Mouse (Mus musculus): ENCODE results near the gene Arid1a. TPM values are rescaled to one million over a fixed set of nuclear protein-coding genes. Genes with fewer than 3 reads are reported as not detected.

The Arid1a gene
- 95.3 and 252 TPM in 2 replicates for polyA plus RNA-seq (2012; ENCODE audit: low replicate concordance)

DNA sequence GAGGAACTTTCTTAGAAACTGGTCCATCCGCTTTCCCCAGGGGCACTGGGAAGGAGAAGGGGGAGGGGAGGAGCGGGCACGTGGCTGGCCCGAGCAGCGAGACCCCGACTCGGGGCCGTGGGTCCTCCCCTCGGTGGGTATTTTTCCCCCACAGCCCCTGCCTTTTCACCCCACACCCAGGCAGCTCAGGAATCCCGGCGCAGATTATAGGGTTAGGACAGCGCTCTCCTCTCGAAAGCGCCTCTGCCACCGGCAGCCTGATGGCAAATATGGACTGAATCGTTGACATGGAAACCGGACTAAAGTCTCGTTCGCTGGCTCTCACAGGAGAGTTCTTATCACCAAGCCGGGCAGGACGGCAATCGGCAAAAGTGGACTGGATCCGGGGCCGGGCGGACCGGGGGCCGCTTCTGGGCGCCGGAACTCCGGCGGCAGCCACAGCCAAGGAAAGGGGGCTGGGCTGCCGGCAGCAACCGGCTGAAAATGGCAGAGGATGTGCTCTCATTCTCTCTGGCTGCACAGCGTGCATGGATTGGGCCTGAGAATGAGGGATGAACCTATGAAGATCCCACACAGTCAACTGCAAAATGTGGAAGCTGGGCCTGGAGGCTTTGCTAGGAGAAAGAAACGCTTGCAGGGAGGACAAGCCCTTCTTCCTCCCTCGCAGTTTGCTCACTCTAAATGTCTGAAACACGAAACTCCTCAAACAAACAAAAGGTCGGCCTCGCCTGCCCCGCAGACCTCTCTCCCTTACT lies at the start of gene Arid1a:
Gene Arid1a, minus strand, starts transcription at position 256 of the 755 bp plus-strand sequence.

DNA sequence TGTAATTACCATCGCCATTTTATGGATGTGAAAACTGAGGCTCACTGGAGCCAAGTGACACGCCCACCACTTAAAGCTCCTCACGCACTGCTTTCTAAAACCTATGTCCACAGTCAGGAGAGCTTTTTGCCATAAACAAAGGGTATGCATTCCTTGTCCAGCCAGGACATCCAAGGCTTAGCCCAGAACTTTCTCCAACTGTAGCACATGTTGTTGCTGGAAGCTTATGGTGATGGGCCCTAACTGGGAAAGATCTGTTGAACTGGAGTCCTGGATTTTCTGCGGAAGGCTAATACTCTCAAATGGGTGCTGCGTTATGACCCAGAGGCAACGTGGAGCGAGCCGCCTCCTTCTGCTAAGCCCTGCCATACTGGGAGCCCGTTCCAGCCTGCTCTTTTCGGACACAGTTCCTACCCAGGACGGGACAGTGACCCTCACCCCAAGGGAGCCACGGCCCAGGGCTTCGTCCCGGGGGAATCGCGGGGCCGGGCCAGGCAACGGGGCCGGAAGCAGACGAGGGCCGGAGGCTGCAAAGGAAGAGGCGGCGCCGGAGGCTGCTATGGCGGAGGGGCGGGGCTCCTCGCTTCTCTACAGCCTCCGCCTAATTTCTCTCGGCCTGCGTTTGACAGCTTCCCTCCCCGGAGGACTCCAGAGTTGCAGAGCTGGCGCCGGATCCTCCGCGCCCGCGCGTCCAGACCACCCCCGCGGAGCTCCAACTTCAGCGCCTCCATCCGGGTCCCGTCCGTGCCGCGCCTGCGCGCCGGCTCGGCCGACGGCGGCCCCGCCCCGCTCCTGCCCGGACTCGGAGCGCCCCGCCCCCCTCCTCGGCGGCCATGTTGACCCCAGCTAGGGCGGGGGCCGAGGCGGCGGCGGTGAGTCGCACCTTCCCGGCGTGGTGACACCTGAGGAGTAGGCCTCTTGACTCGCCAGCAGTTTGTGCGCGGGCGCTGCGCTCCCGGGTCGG lies 84.4 kb downstream of the Arid1a start, which contains the start of gene Pigv:
Gene Pigv, minus strand, starts transcription at position 767 of the 964 bp plus-strand sequence.

DNA sequence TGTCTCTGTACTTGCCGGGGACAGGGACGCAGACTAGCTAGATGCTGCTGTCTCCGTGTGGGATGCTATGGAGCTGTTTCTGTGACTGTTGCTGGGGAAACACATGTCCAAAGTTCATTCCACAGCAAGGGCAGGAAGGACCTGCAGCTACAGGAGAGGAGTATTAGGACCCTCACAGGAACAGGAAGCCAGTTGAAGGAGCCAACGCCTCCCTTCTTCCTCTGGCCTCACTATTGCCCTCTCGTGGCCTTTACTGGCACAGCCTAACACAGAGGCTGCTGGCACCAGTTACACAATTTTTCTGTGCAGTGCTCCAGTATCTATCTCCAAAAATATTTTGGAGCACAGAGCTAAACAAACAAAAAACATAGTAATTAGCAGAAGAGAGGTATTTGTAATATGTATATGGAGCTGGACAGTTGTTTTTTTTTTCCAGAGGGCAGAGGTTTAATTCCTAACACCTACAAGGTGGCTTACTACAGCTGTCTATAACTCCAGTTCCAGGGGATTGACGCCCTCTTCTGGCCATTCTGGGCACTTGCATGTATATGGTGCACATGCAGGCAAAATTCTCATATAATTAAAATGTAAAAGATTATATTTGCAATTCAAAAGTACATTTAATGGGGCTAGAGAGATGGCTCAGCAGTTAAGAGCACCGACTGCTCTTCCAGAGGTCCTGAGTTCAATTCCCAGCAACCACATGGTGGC lies 106.4 kb downstream of the Arid1a start, which contains the start of gene Zdhhc18:
Gene Zdhhc18, minus strand, starts transcription at position 166 of the 711 bp plus-strand sequence.

Other genes starting within 250 kb of the Arid1a start
- 0.30 and 1.2 TPM in 2 replicates for gene Kdf1, start 237.8 kb downstream of the Arid1a start, polyA plus RNA-seq (2012; ENCODE audit: low replicate concordance)
- 165 and 264 TPM in 2 replicates for gene Nudc, start 210.8 kb downstream of the Arid1a start, polyA plus RNA-seq (2012; ENCODE audit: low replicate concordance)
- gene Nr0b2, start 203.4 kb downstream of the Arid1a start, polyA plus RNA-seq (2012; ENCODE audit: low replicate concordance), result 0.52 and 0.95 TPM in 2 replicates
- gene Gpatch3, start 182.0 kb downstream of the Arid1a start, polyA plus RNA-seq (2012; ENCODE audit: low replicate concordance), result 9.5 and 9.9 TPM in 2 replicates
- 41.9 and 70.4 TPM in 2 replicates for gene Gpn2, start 172.4 kb downstream of the Arid1a start, polyA plus RNA-seq (2012; ENCODE audit: low replicate concordance)
- 7.2 and 9.9 TPM in 2 replicates for gene Sfn, start 154.6 kb downstream of the Arid1a start, polyA plus RNA-seq (2012; ENCODE audit: low replicate concordance)
- 85.1 and 90.5 TPM in 2 replicates for gene Zdhhc18, start 106.6 kb downstream of the Arid1a start, polyA plus RNA-seq (2012; ENCODE audit: low replicate concordance)
- gene Pigv, start 84.1 kb downstream of the Arid1a start, polyA plus RNA-seq (2012; ENCODE audit: low replicate concordance), result 14.1 and 14.3 TPM in 2 replicates
- 45.3 and 63.8 TPM in 2 replicates for gene Rps6ka1, start 131.0 kb upstream of the Arid1a start, polyA plus RNA-seq (2012; ENCODE audit: low replicate concordance)
- 242 and 338 TPM in 2 replicates for gene Hmgn2, start 211.9 kb upstream of the Arid1a start, polyA plus RNA-seq (2012; ENCODE audit: low replicate concordance)
- 21.6 and 41.7 TPM in 2 replicates for gene Dhdds, start 244.1 kb upstream of the Arid1a start, polyA plus RNA-seq (2012; ENCODE audit: low replicate concordance)

Data from leukemia stem cell, adult 10-12 weeks (primary cell).